Mouse (Mus musculus) right cerebral cortex, postnatal 14 days (tissue): ENCODE data around the gene Olfr917.

Experiments used
- DNase-seq: peaks from one replicate; pipeline ENCODE4 v3.0.0; 2022

Olfr917 gene

GRCm38 (mm10) chr9:38665742-38666141, at the start of gene Olfr917:
Gene Olfr917 (minus strand): TSS chr9:38665842.
- DNase-seq: no peak

- no peak for DNase-seq
Observed at GRCm38 (mm10) chr9:38674501-38674900, 8.9 kb upstream of the Olfr917 start, which contains the start of gene Olfr918. Gene Olfr918 (minus strand): TSS chr9:38674601.

GRCm38 (mm10) chr9:38672887-38673286, 7.2 kb upstream of the Olfr917 start:
- no peak for DNase-seq

GRCm38 (mm10) chr9:38659775-38660174, 5.9 kb downstream of the Olfr917 start, which contains the start of gene Olfr916:
Gene Olfr916 (minus strand): TSS chr9:38659875.
- no peak for DNase-seq

GRCm38 (mm10) chr9:38632406-38632805, 33.2 kb downstream of the Olfr917 start:
- DNase-seq: no peak
